Mouse (Mus musculus) liver (tissue): ENCODE measurements around the gene Ahnak.
A peak's percentile ranks its signal among the peaks of the same experiment; 100 is the strongest.
"Not testable (repeated sequence)": the region's sequence is repeated elsewhere in the genome, so short reads cannot be mapped to it uniquely, and the experiment has no call there.

Experiments
- DNase-seq: peaks from one replicate; pipeline ENCODE4 v3.0.0-alpha.2; 2020; ENCODE audit warnings: mixed read lengths

Ahnak gene

DNA sequence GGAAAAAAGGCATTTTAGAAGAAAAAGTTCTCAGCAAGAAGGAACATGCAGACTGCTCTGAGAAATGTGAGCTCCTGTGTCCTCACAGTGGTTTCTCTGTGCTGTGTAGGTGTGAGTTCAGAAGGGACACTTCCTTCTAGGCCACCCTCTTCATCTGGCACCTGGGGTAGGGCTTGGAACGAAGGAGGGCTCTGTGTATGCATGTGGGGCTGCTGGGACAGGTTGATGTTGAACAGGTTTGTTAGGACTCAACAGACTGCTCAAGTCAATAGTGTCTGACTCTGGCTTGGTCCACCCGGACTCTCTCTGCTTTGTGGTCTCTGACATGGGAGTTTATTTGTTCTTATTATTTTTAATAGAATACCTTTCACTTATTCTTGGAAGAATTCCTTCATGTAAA, 81.2 kb downstream of the Ahnak start:
- no peak for DNase-seq

DNA sequence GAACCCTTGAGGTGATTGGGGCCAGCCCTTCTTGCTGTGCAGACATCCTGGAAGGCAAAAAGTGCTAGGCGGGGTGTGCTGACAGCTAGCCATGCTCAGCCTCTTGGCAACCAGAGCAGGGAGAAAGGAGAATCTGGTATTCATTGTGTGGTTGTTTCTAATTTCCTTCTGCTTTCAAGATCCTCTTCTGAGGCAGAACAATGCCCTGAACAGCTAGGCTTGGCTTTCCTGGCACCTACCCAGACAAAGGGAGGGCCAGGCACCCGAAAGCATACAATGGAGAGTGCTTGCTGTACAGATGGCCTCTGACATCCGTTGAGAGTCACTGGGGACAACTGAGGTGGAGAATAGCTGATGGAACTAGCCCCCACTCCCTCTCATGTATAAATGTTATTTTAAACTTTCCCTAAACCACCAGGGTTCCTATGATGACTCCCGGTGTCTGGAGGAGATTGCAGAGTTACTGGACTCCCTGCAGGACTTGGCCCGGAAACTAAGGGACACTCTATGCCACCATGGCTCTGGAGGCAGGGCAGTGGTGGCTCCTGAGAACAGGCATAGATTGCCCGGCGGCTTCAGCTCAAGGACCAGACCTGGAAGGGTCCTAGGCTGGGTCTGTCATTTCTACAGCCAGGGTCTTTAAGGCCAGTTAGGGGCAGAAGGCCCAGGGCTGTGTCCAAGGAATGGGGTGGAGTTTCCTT, 82.5 kb downstream of the Ahnak start:
- no peak for DNase-seq

DNA sequence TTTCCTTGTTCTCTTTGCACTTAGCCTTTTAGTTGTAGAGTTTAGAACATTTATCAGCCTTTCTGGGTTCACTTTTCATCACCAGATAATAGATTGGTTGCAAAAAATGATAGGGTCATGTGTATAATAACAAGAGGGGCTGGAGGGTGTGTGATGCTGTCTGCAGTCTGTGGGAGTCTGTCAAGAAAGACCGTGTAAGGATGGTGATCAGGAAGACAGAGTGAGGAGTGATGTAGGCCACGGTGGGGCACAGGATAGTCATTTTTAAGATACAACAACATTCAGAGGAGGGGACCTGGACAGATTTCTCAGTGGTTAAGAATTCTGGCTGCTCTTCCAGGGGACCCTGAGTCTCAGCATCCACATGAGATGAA, 83.1 kb downstream of the Ahnak start:
- no peak for DNase-seq

DNA sequence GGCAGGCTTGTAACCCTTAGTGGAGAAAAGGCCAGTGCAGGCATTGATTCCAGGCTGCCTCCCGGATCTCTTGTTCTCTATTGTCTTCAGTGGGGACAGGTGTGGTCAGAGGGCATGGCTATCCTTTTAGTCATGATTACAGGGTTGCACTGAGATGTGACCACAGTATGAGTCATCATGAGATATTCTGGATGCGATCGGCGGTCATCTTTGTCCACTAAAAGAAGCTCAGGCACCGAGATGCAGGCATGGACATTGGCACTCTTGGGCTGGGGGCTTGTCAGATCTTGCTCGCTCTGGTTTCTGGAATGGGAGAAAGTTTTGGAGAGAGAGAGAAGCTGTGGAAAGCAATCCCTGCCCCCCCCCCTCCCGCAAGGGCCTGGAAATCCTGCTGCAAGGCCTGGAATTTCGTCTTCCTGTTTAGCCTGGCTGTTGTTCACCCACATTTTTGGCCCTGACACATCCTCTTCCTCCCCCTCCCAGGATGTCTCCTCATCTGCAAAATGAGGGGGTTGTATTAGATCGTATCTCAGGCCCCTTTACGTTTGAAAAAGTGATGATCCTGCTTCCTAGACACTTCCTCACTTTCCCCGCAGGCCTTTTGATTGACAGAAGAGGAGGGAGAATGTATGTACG, 84.8 kb downstream of the Ahnak start:
- DNase-seq, result no peak

DNA sequence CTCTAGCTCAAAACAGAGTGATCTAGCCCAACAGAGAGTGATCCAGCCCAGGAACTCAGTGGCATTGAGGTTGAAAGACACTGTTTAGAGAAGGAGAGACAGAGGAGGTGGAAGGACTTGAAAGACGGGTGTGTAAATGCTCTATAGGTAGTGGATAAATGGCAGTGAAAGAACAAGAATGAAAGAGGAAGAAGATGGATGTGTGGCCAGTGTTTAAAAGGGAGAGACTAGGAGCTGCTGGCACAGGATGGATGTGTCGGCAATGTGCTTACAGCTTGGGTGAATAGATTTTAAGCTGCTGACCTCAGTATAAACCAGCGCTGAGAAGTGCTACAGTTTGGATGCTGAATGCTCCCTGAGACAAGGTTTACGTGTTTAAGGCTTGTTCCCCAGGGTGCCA, 85.3 kb downstream of the Ahnak start:
- DNase-seq, result no peak

DNA sequence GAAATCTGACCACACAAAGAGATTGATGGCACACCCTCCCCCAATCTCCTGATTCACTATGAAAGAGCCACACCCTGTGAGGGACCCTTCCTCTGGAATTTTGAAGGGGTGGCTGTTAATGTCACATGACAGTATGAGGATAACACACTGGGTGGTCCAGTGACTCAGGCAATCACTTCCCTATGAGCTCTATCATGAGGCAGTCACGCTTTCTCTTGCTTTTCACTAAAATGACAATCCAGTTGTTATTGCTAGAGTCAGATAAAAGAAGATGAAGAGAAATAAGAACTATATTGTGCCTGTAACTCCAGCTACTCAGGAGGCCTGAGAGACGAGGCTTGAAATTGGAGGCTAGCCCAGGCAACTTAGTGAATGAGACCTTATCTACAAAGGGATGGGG, 86.5 kb downstream of the Ahnak start:
- DNase-seq, result no peak

DNA sequence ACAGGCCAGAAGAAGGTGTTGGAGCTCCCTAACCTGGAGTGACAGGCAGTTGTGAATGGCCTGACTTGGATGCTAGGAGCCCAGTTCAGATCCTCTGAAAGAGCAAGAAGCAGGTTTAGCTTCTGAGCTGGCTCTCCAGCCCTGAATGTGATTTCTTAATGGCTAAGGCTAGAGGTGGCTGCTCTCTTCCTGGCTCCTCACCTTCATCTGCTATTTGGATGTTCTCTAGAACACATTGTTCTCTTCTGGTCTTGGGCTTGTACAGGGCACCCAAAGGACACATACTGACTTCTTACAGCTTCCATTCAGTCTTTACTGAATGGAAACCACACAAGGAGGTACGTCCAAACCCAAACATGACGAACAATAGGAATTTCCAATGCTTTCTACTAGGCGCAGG, 87.0 kb downstream of the Ahnak start:
- DNase-seq, result no peak

DNA sequence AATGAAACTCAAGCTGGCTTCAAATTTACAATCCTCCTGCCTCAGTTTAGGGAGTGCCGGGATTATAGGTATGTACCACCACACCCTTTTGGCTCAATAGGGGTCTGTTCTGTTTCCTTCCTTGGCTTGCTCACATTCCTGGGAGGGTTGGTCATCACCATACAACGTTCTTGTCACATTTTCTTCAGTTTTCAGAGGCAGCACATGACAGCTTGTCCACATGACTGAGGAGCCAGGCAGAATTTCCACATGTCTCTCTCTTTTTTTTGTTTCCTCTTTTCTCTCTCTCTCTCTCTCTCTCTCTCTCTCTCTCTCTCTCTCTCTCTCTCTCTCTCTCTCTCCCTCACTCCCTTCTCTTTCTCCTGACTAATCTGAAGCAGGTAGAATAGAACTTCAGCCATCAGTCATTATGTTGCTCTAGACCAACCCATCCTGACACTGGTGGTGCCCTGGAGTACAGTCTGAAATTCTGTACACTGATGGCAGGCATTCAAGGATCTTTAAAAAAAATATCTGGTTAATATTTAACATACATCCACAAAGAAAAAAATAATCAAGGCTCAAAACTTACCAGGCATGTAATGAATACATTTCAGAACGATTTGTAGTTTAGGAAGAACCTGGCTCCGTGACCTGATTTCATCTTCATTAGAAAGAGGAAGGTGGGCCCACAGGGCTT, 88.0 kb downstream of the Ahnak start:
- no peak for DNase-seq

DNA sequence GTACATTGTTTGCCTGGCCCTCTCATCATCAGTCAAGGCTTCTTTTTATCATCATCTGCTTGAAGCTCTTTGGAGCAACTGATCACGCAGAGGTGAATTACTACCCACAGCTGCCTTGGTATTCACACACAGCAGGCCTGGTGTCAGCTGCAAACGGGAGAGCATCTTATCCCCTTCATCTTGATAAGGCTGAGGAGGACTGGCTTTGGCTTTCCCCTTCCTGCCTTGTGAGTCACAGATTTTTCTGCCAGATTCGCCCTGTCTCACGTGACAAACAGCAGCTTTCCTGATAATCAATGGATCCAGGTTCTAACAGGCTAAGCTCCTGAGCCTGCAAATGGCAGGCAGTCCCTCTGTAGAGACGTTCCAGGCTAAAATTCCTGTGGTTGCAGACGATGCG, 90.8 kb downstream of the Ahnak start:
- DNase-seq, result no peak

DNA sequence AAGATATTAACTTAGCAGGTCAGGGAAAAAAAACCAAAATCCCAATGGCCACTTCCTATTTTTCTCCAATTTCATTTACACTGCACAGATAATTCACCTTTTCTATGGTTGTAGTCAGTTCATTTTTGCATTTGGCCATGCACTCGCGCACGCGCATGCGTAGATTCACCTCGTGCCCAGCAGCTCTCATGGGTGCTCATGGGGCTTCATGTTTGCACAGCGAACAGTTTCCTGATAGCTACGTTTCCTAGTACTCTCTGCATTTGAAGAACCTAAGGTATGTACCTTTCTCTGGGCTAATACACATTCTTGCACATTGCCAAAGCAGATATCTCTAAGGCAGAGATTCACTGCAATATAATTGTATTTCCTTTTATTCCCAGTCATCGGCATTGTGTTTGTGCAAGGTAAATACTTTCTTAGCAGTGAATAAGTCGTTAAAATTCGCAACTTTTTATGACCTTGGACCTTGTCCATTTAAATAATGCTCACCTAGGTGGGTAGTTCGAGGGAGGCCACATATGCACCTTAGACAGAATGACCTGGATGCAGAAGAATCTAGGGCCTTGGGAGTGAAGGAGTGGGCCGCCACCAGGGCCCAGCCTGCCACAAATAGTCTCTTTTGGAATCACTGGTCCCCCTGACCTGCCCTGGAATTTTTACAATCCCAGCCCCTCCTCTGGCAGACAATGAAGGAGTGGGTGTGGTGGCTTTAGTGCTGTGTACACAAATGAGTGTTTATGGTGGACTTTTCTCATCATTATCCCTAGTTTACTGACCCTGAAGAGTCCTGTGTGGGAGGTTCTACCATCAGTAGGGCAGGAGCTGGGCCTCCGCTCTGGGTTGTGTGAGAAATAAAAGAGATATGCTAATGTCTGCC, 92.5 kb downstream of the Ahnak start:
- no peak for DNase-seq

DNA sequence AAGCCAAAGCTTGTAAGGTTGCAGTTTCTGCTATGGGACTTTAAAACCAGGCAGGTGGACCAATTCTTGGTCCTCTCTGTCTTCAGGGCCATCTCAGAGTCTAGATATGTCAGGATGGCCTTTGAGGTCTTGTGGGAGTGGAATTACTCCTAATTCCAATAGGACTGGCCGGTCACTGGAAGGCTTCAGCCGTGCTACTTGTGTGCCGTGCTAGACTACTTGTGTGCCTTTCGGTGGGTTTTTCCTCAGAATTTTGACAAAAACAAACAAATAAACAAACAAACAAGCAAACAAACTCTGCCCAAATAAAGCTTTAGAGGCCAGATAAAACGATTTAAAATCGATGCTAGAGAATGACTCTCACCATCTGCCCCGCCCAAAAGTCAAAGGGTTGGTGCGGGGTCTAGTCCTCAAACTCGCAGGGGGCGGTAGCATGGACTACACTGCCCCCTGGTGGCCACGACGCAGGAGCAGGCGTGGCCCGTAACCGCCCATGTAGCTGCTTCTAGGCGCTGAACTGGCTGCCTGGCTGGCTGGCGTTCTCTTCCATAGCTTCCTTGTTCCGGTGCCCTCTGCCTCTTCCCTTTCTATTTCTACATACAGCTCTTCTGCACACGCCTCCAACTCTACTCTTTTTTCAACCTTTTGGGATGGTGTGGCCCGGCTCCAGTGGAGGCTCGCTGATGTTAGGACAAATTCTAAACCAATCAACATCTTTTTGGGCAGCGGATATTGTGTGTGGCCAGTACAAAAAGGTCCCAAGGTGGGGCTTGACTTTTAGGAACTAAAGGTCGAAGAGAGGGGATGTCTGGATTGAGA, 93.3 kb downstream of the Ahnak start:
- DNase-seq, result peak; percentile 83

DNA sequence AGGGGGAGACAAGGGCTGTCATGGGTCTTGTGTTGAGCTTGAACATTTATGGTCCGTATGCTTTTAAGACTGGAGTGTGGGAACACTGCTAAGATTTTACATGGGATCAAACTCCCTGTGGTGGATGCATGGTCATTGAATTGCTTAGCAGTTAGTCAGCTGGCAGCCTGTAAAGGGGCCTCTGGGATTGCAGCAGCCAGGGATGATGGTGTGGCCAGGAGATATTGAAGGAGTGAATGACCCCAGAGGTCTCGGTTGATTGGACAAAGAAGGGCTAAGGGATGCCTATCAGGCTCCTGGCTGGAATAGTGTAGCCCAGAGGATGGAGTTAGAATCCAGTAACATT, 93.9 kb downstream of the Ahnak start:
- DNase-seq, result no peak

DNA sequence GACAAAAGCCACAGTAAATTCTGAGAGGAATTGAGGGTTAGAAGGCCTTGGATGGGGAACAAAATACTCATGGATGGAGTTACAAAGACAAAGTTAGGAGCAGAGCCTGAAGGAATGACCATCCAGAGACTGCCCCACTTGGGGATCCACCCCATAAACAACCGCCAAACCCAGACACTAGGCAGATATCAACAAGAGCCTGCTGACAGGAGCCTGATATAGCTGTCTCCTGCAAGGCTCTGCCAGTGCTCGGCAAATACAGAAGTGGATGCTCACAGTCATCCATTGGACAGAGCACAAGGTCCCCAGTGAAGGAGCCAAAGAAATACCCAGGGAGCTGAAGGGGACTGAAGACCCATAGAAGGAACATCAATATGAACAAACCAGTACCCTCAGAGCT, 94.8 kb downstream of the Ahnak start:
- not testable (repeated sequence) for DNase-seq

DNA sequence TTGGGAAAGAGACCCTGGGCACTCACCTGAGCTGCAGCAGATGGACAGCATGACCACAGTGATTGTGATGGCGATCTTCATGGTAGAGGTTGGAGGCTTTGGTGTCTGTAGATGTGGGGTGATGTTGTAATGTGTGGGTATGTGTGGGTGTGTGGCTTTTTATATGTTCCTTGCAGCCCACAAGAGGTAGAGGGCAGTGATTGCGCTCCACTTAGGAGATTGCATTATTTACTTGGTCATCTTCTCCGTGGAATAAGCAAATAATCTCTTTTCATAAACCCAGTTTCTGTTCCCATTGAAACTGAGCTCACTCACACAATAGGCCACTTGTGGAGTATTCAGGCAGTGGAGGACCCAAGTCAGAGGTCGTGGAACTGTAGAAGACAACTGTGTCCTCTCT, 98.7 kb downstream of the Ahnak start, which contains the start of gene Scgb1a1:
Gene Scgb1a1, minus strand, starts transcription at position 138 of the 400 bp plus-strand sequence.
- no peak for DNase-seq

DNA sequence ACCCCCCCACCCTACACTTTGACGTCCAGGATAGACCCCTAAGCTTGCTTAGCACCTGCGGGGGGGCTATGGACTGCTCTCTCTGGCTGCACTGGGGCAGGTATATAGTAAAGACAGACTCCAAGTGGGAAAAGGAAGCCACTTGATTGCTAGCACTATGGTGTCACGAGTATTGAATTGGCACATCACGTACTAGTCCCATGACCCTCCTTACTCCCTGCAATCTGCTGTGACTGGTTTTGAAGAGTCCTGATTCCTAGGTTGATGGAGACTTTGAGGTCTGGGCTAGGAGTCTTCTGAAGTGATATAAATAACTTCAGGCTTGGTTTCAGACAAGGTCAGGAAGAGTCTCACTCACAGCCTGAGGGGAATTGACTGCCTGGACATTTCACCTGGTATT, 101.1 kb downstream of the Ahnak start:
- no peak for DNase-seq

DNA sequence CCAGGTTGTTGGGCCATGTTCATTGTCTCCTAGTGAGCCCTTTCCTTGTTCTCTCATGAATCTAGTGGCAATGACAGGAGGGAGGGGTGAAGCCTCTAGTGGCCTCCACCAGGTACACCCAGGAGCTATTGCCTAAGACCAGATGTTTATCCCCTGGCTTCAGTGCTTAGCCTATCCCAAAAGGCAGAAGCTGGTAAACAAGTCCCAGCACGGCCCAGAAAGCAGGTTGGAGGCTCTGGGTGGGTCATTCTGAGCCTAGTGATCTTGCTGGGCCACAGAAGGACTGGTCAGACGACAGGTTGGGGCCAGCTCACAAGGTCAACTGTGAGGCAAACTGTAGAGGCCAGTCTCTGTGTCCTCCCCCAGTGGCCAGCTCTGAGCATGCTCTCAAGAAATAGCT, 101.6 kb downstream of the Ahnak start:
- no peak for DNase-seq

DNA sequence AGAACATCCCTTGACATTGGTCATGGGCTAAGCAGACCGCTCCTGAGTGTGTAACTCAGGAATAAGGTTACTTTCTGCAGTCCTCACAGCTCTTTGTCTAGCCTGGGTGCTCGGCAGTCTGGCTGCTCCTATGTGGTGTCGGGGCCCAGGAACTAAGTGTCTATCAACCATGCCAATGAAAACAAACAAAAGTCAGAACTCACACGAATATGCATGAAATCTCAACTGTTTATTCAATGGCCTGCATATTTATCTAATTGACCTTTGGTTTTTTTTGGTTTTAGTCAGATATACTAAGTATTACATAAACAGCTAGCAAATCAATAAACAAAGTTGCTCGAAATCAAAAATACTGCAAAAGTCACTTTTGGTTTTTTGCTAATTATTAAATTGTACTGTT, 106.0 kb downstream of the Ahnak start:
- no peak for DNase-seq

DNA sequence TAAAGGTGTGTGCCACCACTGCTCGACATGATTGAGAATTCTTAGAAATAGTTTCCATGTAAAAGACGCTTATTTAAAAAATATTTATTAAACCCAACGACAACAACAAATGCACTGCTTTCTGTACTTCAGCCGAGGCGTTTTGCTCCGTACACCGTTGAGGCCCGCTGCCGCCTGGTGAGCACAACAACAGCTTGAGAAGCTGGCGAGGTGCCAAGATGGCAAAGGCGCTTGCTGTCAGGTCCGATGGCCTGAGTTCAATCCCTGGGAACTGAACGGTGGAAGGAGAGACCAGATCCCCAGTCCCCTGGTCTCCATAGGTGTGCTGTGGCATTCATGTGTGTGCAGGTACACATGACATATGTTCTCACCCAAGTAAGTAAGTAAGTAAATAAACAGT, 108.4 kb downstream of the Ahnak start:
- no peak for DNase-seq

DNA sequence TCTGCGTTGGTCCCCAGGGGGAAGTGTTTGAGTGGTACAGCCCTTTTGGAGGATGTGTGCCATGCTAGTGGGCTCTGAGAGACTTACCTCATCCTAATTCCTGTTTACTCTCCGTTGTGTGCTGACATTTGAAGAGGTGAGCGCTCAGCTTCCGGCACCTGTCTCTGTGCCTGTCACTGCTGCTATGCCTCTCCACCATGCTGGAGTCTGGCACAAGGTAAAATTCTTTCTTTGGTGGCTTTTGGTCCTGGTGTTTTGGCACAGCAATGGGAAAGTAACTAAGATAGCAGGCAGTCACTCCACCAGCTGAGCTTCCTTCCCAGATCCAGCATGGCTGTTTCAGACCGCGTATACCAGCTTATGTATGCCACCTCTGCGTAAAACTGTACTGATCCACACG, 110.7 kb downstream of the Ahnak start:
- no peak for DNase-seq

DNA sequence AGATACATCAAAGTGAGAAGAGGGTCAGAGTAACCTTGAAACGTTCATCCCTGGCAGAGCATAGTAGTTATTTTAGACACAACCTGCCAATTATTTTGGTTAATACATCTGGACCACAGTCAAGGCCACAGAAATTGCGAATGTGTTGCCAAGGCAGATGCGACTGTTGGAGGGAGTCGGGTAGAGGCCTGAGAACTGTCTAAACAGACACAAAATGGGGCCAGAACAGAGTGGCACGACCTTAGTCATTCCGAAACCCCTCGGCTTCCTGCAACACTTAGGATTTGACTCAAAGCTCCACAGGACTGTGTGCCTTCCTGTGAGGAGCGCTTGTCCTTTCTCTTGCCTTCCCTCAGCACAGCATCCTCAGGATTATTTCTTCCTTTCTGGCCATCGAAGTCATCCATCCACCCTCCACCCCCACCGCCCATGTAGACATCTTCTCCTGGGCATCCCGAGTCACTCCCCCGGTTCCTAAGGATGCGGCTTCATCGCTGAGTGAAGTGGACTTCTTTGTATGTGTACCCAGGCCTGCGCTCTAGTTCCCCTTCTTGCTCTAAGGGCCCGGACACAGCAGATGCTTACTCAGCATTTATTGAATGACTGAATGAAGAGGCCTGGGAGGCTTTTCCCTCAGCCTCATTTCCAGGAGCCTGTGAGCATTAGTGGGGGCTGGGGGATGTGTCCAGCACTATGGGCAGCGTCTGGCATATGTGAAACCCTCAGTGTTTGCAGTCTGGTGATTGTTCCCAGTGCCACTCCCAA, 111.4 kb downstream of the Ahnak start:
- DNase-seq, result no peak

DNA sequence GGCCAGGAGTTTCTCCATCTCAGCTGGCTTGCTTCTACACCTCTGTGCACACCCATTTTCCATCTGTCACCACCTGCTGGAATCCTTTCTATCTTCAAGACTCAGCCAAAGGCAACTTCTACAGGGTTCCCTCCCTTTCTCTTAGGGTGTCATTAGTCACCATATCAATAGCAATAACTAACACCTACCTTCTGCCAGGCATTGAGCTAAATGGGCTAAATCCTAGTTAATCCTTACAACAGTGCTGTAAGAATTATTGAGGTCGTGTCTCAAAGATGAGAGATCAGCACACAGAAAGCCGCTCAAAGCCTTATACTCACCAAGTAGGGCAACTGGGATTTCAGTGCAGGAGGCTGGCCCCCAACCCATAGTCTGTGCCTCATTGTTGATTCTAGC, 112.0 kb downstream of the Ahnak start:
- DNase-seq, result no peak

DNA sequence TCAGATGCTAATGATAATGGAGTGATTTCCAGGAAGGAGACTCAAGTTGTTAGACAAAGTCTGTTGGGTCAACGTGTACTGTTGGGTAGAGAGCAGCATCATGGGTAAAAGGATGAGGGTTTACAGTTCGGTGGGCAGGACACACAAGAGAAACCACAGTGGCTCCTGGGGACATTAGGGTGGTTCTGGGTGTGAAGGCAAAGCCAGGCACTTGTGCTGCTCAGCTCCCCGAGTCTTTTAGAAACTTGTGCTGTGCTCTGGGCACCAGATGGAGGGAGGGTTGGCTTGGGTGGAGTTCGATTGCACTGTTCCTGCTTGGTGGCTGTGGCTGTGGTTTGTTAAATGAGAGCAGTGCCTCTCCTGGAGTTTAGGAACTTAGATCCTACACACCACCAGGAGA, 114.9 kb downstream of the Ahnak start:
- no peak for DNase-seq
